Mouse (Mus musculus) liver, embryonic 13.5 days (tissue): ENCODE data around the gene BC003965. TPM values are rescaled to one million over a fixed set of nuclear protein-coding genes. Genes with fewer than 3 reads are reported as not detected.
A peak's percentile ranks its signal among the peaks of the same experiment; 100 is the strongest.
"Not testable (repeated sequence)": the region's sequence is repeated elsewhere in the genome, so short reads cannot be mapped to it uniquely, and the experiment has no call there.

Source experiments
- ATAC-seq: fragments of 200-750 bp; cut with Nextera tagmentation; 2 replicates; pipeline ENCODE4 v1.8.0; 2017; ENCODE audit warnings: low read depth, mild to moderate bottlenecking, moderate number of reproducible peaks, moderate library complexity
- DNase-seq: peaks from one replicate; pipeline ENCODE4 v3.0.0; 2022
- H3K27ac ChIP-seq: fragments of 300-500 bp; sonication (generic); 2 replicates; pipeline ENCODE4 v1.5.1; 2015; ENCODE audit warnings: moderate library complexity, mild to moderate bottlenecking, inconsistent platforms
- H3K27me3 ChIP-seq: fragments of 300-500 bp; sonication (generic); 2 replicates; pipeline ENCODE4 v1.6.1; 2015; ENCODE audit warnings: mild to moderate bottlenecking, inconsistent platforms
- H3K36me3 ChIP-seq: fragments of 300-500 bp; sonication (generic); 2 replicates; pipeline ENCODE4 v1.6.1; 2015; ENCODE audit warnings: mild to moderate bottlenecking, inconsistent platforms
- H3K4me1 ChIP-seq: fragments of 300-500 bp; sonication (generic); replicated peaks from 2 replicates; pipeline ENCODE4 v1.6.1; 2015; ENCODE audit warnings: inconsistent platforms
- H3K4me2 ChIP-seq: fragments of 300-500 bp; sonication (generic); 2 replicates; pipeline ENCODE4 v1.6.1; 2015; ENCODE audit warnings: inconsistent platforms, mild to moderate bottlenecking, moderate library complexity
- H3K4me3 ChIP-seq: fragments of 300-500 bp; sonication (generic); replicated peaks from 2 replicates; pipeline ENCODE4 v1.5.1; 2015; ENCODE audit warnings: mild to moderate bottlenecking, inconsistent platforms
- H3K9ac ChIP-seq: fragments of 300-500 bp; sonication (generic); 2 replicates; pipeline ENCODE4 v1.6.1; 2015; ENCODE audit warnings: mild to moderate bottlenecking, inconsistent platforms
- H3K9me3 ChIP-seq: fragments of 300-500 bp; sonication (generic); replicated peaks from 2 replicates; pipeline ENCODE4 v1.6.1; 2016; ENCODE audit warnings: inconsistent platforms
- WGBS: fragments of 180-500 bp; shearing (Covaris S2); methylation state at CpG from one replicate; pipeline ENCODE4 v1.1.7; 2015; ENCODE audit not compliant: insufficient replicate concordance; 5-methylcytosine and 5-hydroxymethylcytosine counted together
- polyA plus RNA-seq: library from polyadenylated mRNA; unstranded; fragments of >200 nt; fragmentation: Nextera tagmentation; extraction: Ambion mirVana; gene quantifications from 2 replicates; pipeline ENCODE4 v1.2.1, GENCODE M21; 2015

BC003965 gene
- polyA plus RNA-seq, 1 experiment from 2014 or later: 23.8 TPM

GRCm38 (mm10) chr17:25231621-25232020 is 47.3 kb downstream of the BC003965 start:
- 94% methylated on average over 7 of the region's 11 CpGs for WGBS
- H3K4me2 ChIP-seq, H3K9ac ChIP-seq, H3K4me3 ChIP-seq, H3K9me3 ChIP-seq, H3K27ac ChIP-seq, H3K27me3 ChIP-seq, DNase-seq: not testable (repeated sequence)
- Histone ChIP-seq H3K4me1 (peaks cover 25% of the 10 kb centered on the region), H3K36me3 (peaks cover 74% of the 10 kb centered on the region)
- ATAC-seq: peak; percentile 37; the same call in 1 of the 2 replicates

GRCm38 (mm10) chr17:25235635-25236034 is 51.3 kb downstream of the BC003965 start:
- H3K36me3 ChIP-seq: peaks cover 37% of the 10 kb centered on the region
- no peak overlapping the region for H3K27ac ChIP-seq
- H3K27me3 ChIP-seq: no peaks in the 10 kb centered on the region
- H3K4me1 ChIP-seq: peaks cover 14% of the 10 kb centered on the region
- H3K9ac ChIP-seq: no peak overlapping the region
- H3K9me3 ChIP-seq: no peaks in the 10 kb centered on the region
- no peak for DNase-seq
- no peak for ATAC-seq
- 83% methylated on average over 9 of the region's 9 CpGs for WGBS
- H3K4me3 ChIP-seq: no peak overlapping the region
- no peak overlapping the region for H3K4me2 ChIP-seq

Other genes with a start within 250 kb of the BC003965 start
- 7.6 and 8.6 TPM in 2 replicates for gene Mapk8ip3, start 247.6 kb upstream of the BC003965 start, polyA plus RNA-seq
- gene Jpt2, start 223.9 kb upstream of the BC003965 start, polyA plus RNA-seq: 75.1 and 86.8 TPM in 2 replicates
- 2.8 and 3.8 TPM in 2 replicates for gene Cramp1l, start 168.8 kb upstream of the BC003965 start, polyA plus RNA-seq
- 94.4 and 99.3 TPM in 2 replicates for gene Ift140, start 168.5 kb upstream of the BC003965 start, polyA plus RNA-seq
- gene Tmem204, start 101.0 kb upstream of the BC003965 start, polyA plus RNA-seq: 5.2 and 5.6 TPM in 2 replicates
- gene Telo2, start 68.6 kb upstream of the BC003965 start, polyA plus RNA-seq: 16.3 and 18.2 TPM in 2 replicates
- gene Ptx4, start 63.8 kb upstream of the BC003965 start, polyA plus RNA-seq: 0.09 TPM in 1 of 2 replicates, not detected in the other
- gene Clcn7, start 51.2 kb upstream of the BC003965 start, polyA plus RNA-seq: 9.1 and 12.8 TPM in 2 replicates
- not detected in 2 replicates for gene Ccdc154, start 22.1 kb upstream of the BC003965 start, polyA plus RNA-seq
- gene Gm38655, start 9.1 kb upstream of the BC003965 start, polyA plus RNA-seq: not detected in 2 replicates
- gene Unkl, start 3.8 kb downstream of the BC003965 start, polyA plus RNA-seq: 14.4 and 18.0 TPM in 2 replicates
- gene Gnptg, start 55.6 kb downstream of the BC003965 start, polyA plus RNA-seq: 21.4 and 21.5 TPM in 2 replicates
- gene Tsr3, start 55.6 kb downstream of the BC003965 start, polyA plus RNA-seq: 24.2 and 27.6 TPM in 2 replicates
- 0.12 and 0.25 TPM in 2 replicates for gene Baiap3, start 71.8 kb downstream of the BC003965 start, polyA plus RNA-seq
- gene Ube2i, start 90.1 kb downstream of the BC003965 start, polyA plus RNA-seq: 333 and 391 TPM in 2 replicates
- gene Prss34, start 113.8 kb downstream of the BC003965 start, polyA plus RNA-seq: 0.82 and 1.2 TPM in 2 replicates
- not detected in 2 replicates for gene Prss28, start 124.1 kb downstream of the BC003965 start, polyA plus RNA-seq
- not detected in 2 replicates for gene Prss29, start 134.1 kb downstream of the BC003965 start, polyA plus RNA-seq
- not detected in 2 replicates for gene Tpsab1, start 161.0 kb downstream of the BC003965 start, polyA plus RNA-seq
- gene Tpsb2, start 181.8 kb downstream of the BC003965 start, polyA plus RNA-seq: 0.25 TPM in 1 of 2 replicates, not detected in the other
- gene Tpsg1, start 184.7 kb downstream of the BC003965 start, polyA plus RNA-seq: 0.48 and 0.81 TPM in 2 replicates
- gene Cacna1h, start 249.2 kb downstream of the BC003965 start, polyA plus RNA-seq: 0.39 and 0.66 TPM in 2 replicates